Mouse (Mus musculus) forelimb bud, embryonic 11.5 days (tissue): ENCODE data around the gene Lrrc8c.

Experiments used
- DNase-seq: peaks from one replicate; pipeline ENCODE4 v3.0.0-alpha.2; 2012; ENCODE audit warnings: low read depth, low spot score

The Lrrc8c gene

DNA sequence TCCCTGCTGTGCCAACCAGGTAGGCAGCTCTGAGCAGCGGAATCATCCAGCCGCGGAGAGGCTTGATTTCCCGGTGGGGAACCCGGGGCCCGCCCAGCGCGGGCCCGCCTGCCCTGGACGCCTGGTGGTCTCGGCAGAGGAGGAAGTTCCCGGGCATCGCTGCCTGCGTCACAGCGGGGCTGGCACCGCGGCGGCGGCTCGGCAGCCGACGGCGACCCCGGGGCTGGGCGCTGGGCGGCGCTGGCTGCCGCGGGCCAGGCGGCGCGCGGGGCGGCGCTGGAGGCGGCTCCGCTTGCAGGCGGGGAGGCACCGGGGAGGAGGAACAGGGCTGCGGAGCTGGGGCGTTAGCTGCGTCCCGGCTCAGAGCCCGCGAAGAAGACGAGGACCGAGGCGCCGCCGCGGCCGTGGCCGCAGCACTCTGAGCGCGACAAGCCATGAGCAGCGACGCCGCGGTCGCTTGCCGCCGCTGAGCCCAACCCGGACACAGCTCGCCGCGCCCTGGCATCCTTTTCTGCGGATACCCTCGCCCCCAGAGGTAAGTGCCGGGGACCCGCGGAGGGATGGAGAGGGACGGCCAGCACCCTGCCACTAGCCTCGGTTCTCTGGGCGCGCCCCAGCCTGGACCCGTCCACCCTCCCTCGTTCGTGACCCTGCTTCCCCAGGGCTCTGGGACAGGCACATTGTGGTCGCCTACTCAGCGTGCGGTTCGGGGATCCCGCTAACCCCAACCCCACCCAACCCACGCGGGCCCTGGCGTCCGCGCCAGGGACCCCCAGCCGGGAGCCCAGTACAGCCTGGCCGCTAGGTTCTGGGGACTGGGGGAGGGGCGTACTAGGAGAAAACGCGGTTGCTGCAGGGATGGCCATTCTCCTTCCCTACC lies at the start of gene Lrrc8c:
Gene Lrrc8c (plus strand): TSS at position 293 of the 880 bp plus-strand sequence.
- DNase-seq, result peak; percentile 62

GRCm38 (mm10) chr5:105472983-105473705 lies 46.0 kb upstream of the Lrrc8c start:
- DNase-seq, result no peak

GRCm38 (mm10) chr5:105477527-105477926 lies 41.7 kb upstream of the Lrrc8c start:
- no peak for DNase-seq

GRCm38 (mm10) chr5:105479673-105480072 lies 39.5 kb upstream of the Lrrc8c start:
- DNase-seq, result no peak

DNA sequence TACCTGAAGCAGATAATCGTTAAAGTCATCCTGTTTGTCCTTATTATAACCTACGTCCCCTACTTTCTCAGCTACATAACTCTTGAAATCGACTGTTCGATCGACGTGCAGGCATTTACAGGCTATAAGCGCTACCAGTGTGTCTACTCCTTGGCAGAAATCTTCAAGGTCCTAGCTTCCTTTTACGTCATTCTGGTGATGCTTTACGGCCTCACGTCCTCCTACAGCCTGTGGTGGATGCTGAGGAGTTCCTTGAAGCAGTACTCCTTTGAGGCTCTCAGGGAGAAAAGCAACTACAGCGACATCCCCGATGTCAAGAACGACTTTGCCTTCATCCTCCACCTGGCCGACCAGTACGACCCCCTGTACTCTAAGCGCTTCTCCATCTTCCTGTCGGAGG lies 38.6 kb upstream of the Lrrc8c start:
- DNase-seq, result no peak

DNA sequence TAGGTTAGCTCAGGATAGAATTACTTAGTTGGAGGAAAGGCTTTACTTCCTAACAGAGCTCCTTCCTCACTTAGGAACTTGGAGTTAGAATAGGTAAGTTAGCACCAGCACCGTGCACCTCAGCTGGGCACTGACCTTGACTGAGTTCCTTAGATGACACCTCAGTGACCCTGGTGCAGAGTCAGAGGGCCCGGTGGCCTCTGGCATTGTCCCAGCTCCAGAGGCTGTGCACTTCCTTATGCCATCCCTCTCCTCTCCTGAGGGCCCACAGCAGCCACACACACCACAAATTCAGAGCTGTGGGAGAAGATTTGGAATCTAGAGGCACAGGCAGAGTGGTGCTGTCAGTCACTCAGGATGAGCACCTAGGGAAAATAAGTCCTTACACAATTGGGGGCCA lies 35.6 kb upstream of the Lrrc8c start:
- DNase-seq, result no peak

DNA sequence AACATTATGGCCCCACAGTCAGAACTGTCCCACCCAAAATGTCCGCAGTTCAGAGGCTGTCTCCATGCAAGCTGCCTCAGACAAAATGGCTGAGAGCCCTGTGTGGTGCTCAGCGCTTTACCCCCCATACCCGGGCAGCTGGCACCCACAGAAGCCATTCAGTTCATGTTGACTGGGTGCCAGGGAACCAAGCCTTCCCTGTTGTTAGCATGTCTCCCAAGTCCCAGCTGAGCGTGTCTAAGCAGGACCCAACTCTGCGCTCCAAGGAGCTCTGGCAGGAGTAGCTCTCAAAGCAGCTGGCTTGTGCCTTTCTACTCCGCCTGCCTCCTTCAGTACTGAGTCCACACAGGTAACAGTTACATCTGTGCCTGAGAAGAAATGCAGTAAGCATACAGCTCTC lies 34.9 kb upstream of the Lrrc8c start:
- DNase-seq, result no peak

- no peak for DNase-seq
Observed at GRCm38 (mm10) chr5:105484891-105485290, 34.3 kb upstream of the Lrrc8c start.

DNA sequence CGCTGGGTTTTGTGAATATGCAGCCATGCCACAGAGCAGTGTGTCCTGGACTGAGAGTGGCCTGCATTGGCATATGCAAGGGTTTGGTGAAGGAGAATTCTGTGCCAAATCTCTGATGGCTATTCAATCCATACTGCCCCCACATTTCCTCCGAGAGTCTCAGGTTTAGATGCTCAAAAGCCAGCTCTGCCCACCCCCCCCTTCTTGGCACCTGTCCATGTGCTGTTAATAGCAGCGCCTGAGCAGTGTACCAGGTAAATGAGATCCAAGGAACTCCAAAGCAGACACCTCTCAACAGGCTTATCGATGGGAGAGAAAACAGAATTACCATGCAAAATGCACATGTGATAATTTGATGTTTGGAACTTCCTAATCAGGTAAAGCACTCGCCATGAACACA lies 29.0 kb upstream of the Lrrc8c start:
- DNase-seq, result no peak

- DNase-seq, result peak; percentile 37
Observed at GRCm38 (mm10) chr5:105491389-105491788, 27.8 kb upstream of the Lrrc8c start.

DNA sequence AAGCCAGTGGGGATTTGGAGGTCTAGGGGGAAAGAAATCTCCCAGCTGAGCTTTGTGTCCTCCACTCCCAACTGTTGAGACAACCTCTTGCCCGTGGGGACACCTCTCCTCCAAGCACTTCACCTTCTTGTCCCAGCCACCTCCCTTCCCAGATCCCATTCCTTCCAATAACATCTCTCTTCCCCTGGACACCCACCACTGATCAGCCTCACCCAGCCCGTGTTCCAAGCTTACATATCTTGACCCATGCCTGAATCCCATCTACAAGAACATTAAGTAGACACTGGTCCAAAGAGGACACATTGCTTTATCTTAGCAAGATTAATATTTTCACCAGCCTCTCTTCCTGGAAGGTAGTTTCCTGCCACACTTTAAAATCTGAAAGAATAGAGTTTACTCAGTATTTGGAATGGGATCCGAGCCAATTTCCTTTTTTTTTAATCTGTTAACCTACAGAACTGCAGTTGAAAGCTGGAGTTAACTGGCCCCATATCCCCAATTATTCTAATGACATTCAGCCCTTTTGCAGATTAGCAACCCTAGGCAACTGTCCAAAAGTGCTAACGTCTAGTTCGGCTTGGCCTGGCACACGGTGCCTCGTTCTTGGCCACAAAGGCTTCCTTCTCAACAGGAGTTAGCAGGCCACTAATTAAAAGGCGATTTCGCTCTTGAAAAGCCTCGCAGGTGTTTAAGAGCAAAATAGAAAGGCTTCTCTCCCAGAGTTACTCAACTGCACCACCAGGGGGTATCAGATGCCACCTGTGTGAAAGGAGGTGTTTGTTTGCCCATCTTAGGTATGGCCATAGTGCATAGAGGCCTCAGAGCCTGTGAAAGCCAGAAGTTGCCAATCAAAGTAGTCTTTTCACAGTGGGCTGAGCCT lies 26.6 kb upstream of the Lrrc8c start:
- DNase-seq, result peak; percentile 34

DNA sequence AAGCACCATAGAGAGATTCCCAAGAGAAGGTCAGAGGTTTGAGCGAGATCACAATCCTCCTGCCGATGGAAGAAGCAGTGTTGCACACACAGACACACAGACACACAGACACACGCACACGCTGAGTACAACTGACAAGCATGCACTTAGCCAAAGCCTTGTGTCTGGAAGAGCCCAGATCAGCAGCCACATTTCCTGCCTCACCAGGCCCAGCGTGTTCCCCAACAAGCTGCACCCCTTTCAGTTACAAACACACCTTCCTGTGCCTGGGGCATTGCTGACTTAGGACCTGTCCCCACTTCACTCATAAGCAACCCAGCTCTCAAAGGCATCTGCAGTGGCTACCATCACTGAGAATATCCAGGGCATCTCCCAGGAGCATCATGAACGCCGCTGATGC lies 25.8 kb upstream of the Lrrc8c start:
- no peak for DNase-seq

DNA sequence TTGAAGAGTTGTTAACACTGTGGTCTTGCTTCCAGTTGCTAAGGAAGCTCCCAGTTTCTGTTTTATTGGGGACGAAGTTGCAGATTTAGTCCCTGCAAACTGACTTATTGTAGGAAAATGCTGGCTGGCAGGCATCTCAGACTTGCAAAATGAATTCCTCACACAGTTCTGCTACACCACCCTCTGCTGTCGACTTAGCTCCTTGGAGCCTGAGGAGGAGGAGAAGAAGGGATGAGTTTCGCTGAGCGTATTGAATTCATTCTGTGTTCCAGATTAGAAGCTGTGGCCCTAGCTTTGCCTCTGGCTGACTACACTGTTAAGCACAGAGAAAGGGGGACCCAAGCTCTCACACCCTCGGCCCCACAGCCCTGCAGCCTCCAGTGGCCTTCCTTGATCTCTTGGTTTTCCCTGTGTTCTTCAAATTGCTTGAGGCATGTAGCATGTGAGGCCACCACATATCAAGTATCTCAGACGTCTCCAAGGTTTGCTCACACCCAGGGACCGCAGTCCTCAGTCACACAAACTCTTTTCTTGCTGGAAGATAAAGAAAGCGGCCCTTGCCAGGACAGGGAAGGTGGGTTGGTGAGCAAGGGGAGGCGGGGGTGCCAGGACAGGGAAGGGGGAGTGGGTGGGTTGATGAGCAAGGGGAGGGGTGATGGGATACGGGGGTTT lies 24.8 kb upstream of the Lrrc8c start:
- no peak for DNase-seq

GRCm38 (mm10) chr5:105494918-105495901 lies 24.0 kb upstream of the Lrrc8c start:
- peak; percentile 72 for DNase-seq

DNA sequence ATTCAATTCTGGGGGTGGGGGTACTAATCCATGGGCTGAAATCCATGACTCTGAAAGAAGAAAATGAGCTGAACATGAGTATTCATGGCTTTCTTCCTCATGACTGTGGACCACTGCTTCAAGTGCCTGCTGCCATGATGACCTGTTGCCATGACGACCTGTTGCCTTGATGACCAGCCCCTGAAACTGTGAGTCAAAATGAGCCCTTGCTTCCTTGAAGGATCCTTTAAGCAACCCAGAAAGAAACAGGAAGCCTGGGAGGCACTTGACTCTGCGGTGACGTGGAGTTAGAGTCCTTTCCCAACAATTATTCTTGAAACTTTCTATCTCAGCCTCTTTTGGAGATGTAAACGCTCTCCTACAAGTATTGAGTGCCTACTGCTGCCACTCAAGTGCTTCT lies 23.1 kb upstream of the Lrrc8c start:
- DNase-seq, result no peak

- DNase-seq, result no peak
Observed at GRCm38 (mm10) chr5:105496586-105496985, 22.6 kb upstream of the Lrrc8c start.

- peak; percentile 54 for DNase-seq
Observed at GRCm38 (mm10) chr5:105498429-105499000, 20.7 kb upstream of the Lrrc8c start.

DNA sequence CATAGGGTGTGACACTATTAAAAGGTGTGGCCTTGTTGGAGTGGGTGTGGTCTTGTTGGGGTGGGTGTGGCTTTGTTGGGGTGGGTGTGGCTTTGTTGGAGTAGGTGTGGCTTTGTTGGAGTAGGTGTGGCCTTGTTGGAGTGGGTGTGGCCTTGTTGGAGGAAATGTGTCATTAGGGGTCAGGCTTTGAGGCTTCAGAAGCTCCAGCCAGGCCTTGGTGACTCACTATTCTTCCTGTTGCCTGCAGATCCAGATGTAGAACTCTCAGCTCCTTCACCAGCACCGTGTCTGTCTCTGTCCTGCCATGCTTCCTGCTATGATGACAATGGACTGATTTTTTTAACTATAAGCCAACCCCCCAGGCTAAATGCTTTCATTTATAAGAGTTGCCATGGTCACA lies 19.8 kb upstream of the Lrrc8c start:
- no peak for DNase-seq
